Mouse (Mus musculus) right cerebral cortex, postnatal 14 days (tissue): ENCODE results near the gene Ikzf3.

ENCODE experiments used
- DNase-seq: peaks from one replicate; pipeline ENCODE4 v3.0.0; 2022

The Ikzf3 gene

DNA sequence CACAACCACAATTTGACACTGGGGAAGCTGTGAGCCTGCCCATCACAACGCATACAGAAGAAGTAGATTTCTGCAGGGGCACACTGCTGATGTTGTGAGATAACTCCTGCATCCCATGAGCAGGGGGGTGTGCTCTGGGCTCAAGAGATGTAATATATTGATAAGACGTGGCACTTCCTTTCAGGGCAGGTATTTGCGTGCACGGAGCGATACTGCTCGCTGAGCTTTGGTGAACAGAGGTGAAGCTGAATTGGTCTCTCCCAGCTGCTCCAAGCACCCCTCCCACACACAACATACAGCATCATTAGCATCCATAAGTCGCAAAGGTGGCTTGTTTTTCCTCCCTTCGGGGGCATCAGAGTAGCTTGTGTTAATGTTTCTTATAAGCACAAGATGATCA, 35.7 kb downstream of the Ikzf3 start:
- no peak for DNase-seq

GRCm38 (mm10) chr11:98509434-98509833, 36.4 kb downstream of the Ikzf3 start:
- peak; percentile 60 for DNase-seq

- DNase-seq = no peak
Observed at GRCm38 (mm10) chr11:98504926-98505325, 40.9 kb downstream of the Ikzf3 start.

DNA sequence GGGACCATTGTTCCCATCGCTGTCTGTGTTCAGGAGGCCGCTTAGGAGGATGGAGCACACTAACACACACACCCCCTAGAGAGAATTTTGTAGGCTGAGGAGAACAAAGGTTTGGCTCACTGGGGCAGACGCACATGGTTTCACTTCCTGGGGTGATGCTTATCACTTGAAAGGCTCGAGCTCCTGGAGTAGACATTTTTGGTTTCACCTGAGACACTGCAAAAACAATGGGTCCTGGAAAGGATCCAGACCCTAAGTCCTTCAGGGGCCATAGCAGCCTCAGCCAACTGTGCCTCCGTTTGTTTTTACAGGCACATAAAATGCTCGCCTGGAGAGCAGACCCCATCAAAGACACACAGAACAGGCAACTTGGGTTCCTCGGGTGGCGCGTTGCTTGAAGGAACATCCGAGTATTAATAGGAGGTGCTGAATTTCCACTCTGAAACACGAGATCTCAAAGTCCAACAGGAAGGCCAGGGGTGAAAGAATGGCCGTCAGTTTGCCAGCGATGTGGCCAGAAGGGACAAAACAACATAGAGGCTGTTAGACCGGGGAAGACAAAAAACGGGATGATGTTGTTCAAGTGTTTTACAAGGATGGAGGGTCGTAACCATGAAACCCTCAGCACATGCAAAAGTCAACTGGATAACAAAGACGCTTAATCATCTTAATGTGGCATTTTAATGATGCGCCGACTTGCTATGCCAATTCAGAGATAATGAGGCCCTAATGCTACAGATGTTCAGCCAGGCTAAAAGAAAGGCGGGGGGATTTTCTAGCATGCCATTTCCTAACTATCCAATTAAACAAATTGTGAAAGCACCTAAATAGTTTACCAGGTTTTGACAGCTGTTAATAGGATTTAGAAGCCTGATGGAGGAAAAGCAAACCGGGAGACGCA, 48.2 kb downstream of the Ikzf3 start:
- DNase-seq = no peak

GRCm38 (mm10) chr11:98495176-98495719, 50.6 kb downstream of the Ikzf3 start:
- DNase-seq = no peak

- no peak for DNase-seq
Observed at GRCm38 (mm10) chr11:98493394-98493793, 52.4 kb downstream of the Ikzf3 start.

GRCm38 (mm10) chr11:98492959-98493358, 52.9 kb downstream of the Ikzf3 start:
- no peak for DNase-seq

- no peak for DNase-seq
Observed at GRCm38 (mm10) chr11:98491571-98491970, 54.3 kb downstream of the Ikzf3 start.

- no peak for DNase-seq
Observed at GRCm38 (mm10) chr11:98488540-98489234, 57.1 kb downstream of the Ikzf3 start.

DNA sequence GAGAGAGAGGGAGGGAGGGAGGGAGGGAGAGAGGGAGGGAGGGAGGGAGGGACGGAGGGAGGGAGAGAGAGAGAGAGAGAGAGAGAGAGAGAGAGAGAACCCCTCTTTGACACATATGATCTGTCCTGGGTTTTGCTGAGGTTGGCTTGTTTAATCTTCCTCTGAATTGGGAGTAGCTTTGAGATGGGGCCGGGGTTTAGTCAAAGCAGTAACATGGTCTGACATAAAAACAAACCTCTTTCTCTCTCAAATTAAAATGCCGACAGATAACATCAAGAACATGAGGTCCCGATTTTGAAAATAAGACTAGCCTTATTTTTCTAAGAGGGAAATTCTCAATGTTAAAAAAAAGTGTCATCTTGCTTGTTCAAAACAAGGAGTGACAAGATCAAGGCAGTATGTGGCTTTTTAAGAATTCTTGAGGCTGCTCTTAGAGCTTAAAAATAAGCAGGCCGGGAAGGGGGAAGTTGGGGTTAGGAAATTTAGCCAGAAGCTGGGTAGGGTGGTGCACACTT, 58.2 kb downstream of the Ikzf3 start:
- no peak for DNase-seq

GRCm38 (mm10) chr11:98485749-98486148, 60.1 kb downstream of the Ikzf3 start:
- no peak for DNase-seq

GRCm38 (mm10) chr11:98482067-98482466, 63.8 kb downstream of the Ikzf3 start:
- no peak for DNase-seq

DNA sequence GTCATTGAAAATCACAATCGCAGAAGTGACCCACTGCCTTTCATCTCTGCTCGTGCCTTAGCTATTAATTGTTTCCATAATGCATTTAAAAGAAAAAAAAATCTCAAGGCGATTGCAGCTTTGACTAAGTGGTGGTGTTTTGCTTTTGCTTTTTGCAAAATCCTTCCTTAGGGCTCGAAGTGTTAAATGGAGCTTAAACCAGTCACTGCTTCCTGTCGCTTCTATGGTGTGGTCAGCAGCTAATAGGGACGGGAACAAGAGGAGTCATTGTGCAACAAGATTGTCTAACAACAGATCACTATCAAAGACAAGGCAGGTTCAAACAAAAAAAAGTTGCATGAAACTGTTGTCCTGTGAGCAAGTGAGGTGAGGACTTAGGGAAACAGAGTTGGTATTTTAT, 64.6 kb downstream of the Ikzf3 start:
- DNase-seq = no peak

DNA sequence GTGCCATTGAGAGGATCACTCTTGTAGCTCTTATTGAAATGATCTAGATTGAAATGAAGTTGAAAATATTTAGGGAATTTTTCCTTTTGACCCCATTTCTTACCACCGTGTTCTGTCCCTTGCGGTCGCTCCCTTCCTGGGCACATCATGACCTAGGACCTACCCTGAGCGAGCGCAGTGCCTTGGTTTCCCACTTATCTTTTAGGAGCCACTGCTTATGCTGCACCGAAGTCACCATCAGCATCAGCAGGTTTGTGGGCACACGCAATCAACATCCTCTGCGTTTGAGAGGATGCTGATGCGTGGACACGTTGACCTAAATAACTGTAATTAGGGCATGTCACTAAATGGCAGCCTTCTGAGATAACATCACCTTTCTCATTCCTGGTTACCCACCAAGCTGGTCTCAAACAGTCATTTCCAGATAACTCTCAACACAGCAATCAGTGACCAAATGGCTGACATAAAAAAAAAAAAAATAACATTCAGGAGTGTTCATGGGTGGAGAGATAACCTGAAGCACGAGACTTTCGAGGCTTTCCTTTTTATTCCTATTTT, 65.8 kb downstream of the Ikzf3 start:
- DNase-seq = no peak

GRCm38 (mm10) chr11:98479026-98479939, 66.5 kb downstream of the Ikzf3 start:
- DNase-seq = no peak

DNA sequence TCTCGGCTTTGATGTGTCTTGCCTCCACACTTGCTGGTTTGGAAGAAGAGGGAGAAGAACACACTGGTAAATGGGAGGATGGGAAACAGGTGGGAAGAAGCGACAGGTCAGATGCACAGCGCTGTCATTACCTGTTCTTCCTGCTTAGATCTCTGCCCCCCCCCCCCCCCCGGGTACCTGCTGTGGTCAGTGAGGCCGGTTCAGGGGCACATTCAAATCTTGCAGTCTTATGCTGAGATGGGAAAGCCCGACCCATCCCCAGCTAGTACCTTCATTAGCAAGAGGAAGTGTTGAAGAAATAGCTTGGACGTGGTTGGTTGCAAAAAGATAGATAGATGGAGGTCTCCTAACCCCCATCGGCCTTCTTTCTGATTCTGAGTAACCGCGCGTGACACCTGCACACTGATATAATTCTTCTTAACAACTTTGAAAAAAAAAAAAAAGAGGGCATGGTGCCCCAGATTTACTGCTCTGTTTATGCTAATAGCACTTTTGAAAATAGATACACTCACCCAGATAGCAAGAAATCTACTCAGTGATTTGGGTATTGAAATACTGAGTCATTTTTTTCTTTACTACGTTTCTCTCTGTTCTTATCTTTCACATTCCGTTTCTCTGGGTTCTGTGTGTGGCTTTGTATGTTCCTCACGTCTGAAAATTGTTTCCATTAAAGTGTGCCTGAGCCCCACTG, 68.7 kb downstream of the Ikzf3 start:
- no peak for DNase-seq

DNA sequence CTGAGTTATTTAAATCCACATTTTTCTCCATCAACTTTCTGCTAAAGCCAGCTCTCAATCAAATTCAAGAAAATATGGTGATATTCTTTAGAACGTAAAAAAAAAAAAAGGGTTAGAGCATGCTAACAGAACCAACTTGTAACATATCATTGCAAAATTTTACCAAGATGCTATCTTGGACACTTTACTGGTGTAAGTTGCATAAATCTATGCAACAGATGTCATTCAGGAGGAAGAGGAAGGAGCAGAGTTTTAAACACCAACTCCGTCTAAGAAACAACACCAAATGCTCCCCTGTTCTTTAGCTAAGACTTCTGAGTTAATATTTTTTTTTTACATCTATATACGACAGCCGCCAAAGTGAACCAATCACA, 69.4 kb downstream of the Ikzf3 start:
- DNase-seq = no peak

GRCm38 (mm10) chr11:98475630-98476433, 70.0 kb downstream of the Ikzf3 start:
- no peak for DNase-seq

- no peak for DNase-seq
Observed at GRCm38 (mm10) chr11:98474967-98475366, 70.9 kb downstream of the Ikzf3 start.

- DNase-seq = no peak
Observed at GRCm38 (mm10) chr11:98473916-98474479, 71.8 kb downstream of the Ikzf3 start.
